Mouse (Mus musculus) forebrain, embryonic 14.5 days (tissue): ENCODE results near the gene Ccdc188. TPM values are rescaled to one million over a fixed set of nuclear protein-coding genes. Genes with fewer than 3 reads are reported as not detected.

Experiments
- ATAC-seq: fragments of 200-750 bp; cut with Nextera tagmentation; 2 replicates; pipeline ENCODE4 v1.8.0; 2017; ENCODE audit warnings: mild to moderate bottlenecking, moderate library complexity
- DNase-seq: peaks from one replicate; pipeline ENCODE4 v3.0.0-alpha.2; 2015; ENCODE audit warnings: low spot score
- H3K27ac ChIP-seq: fragments of 300-500 bp; sonication (generic); 2 replicates; pipeline ENCODE4 v1.5.1; 2014; ENCODE audit warnings: low read depth, mild to moderate bottlenecking, control low read depth, low read length, moderate library complexity
- H3K27me3 ChIP-seq: fragments of 300-500 bp; sonication (generic); replicated peaks from 2 replicates; pipeline ENCODE4 v1.6.1; 2014; ENCODE audit warnings: low read length, control low read depth, mixed read lengths; ENCODE audit not compliant: control insufficient read depth, insufficient read depth
- H3K36me3 ChIP-seq: fragments of 300-500 bp; sonication (generic); 2 replicates; pipeline ENCODE4 v1.6.1; 2014; ENCODE audit warnings: low read length, control low read depth; ENCODE audit not compliant: control insufficient read depth, insufficient read depth
- H3K4me1 ChIP-seq: fragments of 300-500 bp; sonication (generic); 2 replicates; pipeline ENCODE4 v1.6.1; 2014; ENCODE audit warnings: antibody characterized with exemption, low read length, control low read depth; ENCODE audit not compliant: control insufficient read depth, insufficient read depth
- H3K4me2 ChIP-seq: fragments of 300-500 bp; sonication (generic); 2 replicates; pipeline ENCODE4 v1.6.1; 2014; ENCODE audit warnings: mild to moderate bottlenecking, control low read depth, low read length
- H3K4me3 ChIP-seq: fragments of 300-500 bp; sonication (generic); 2 replicates; pipeline ENCODE4 v1.5.1; 2014; ENCODE audit warnings: low read depth, low read length, control low read depth
- H3K9ac ChIP-seq: fragments of 300-500 bp; sonication (generic); 2 replicates; pipeline ENCODE4 v1.6.1; 2014; ENCODE audit warnings: mild to moderate bottlenecking, low read length, control low read depth, moderate library complexity
- H3K9me3 ChIP-seq: fragments of 300-500 bp; sonication (generic); replicated peaks from 2 replicates; pipeline ENCODE4 v1.6.1; 2016; ENCODE audit warnings: low read length, control low read depth, mixed read lengths; ENCODE audit not compliant: control insufficient read depth
- WGBS: fragments of 180-500 bp; shearing (Covaris S2); extraction: QIAGEN DNeasy Blood & Tissue Kit; methylation state at CpG from one replicate; pipeline ENCODE4 v1.1.7; 2014; 5-methylcytosine and 5-hydroxymethylcytosine counted together
- polyA plus RNA-seq: library from polyadenylated mRNA; unstranded; fragments of >200 nt; fragmentation: Nextera tagmentation; extraction: Ambion mirVana; gene quantifications from 2 replicates; pipeline ENCODE4 v1.2.1, GENCODE M21; 2014

The Ccdc188 gene
- polyA plus RNA-seq, 1 experiment from 2014 or later = 0.13 TPM

- DNase-seq (no peak), ATAC-seq (no peak)
- H3K9ac ChIP-seq = no peak overlapping the region
- H3K27me3 ChIP-seq = no peaks in the 10 kb centered on the region
- no peaks in the 10 kb centered on the region for H3K9me3 ChIP-seq
- no peak overlapping the region for H3K4me3 ChIP-seq
- WGBS = 86% methylated on average over 6 of the region's 6 CpGs
- peaks cover 17% of the 10 kb centered on the region for H3K4me1 ChIP-seq
- no peak overlapping the region for H3K27ac ChIP-seq
- H3K4me2 ChIP-seq = no peak overlapping the region
- H3K36me3 ChIP-seq = no peaks in the 10 kb centered on the region
Measured at GRCm38 (mm10) chr16:18197881-18198280, 19.8 kb upstream of the Ccdc188 start.

- 0 out of 2 replicates have a peak overlapping the region, but pooled peaks have one; percentile 13 for H3K9ac ChIP-seq
- WGBS = 38% methylated on average over 10 of the region's 10 CpGs
- H3K9me3 ChIP-seq = no peaks in the 10 kb centered on the region
- no peak overlapping the region for H3K4me2 ChIP-seq
- DNase-seq (peak; percentile 46), ATAC-seq (peak; percentile 23; the same call in 1 of the 2 replicates)
- H3K4me3 ChIP-seq = no peak overlapping the region
- no peaks in the 10 kb centered on the region for H3K27me3 ChIP-seq
- H3K36me3 ChIP-seq = no peaks in the 10 kb centered on the region
- peak overlapping the region; percentile 44; the same call in 1 of the 2 replicates for H3K27ac ChIP-seq
- H3K4me1 ChIP-seq = peaks cover 17% of the 10 kb centered on the region
Measured at GRCm38 (mm10) chr16:18198365-18199098, 19.1 kb upstream of the Ccdc188 start.

- DNase-seq (no peak), ATAC-seq (no peak)
- no peaks in the 10 kb centered on the region for H3K27me3 ChIP-seq
- H3K4me1 ChIP-seq = peaks cover 9% of the 10 kb centered on the region
- WGBS = 83% methylated on average over 2 of the region's 2 CpGs
- no peak overlapping the region for H3K27ac ChIP-seq
- no peak overlapping the region for H3K4me2 ChIP-seq
- no peak overlapping the region for H3K4me3 ChIP-seq
- no peaks in the 10 kb centered on the region for H3K36me3 ChIP-seq
- no peak overlapping the region for H3K9ac ChIP-seq
- no peaks in the 10 kb centered on the region for H3K9me3 ChIP-seq
Measured at GRCm38 (mm10) chr16:18200062-18200461, 17.6 kb upstream of the Ccdc188 start.

GRCm38 (mm10) chr16:18201620-18202019, 16.1 kb upstream of the Ccdc188 start:
- no peak overlapping the region for H3K4me3 ChIP-seq
- H3K27ac ChIP-seq = no peak overlapping the region
- no peaks in the 10 kb centered on the region for H3K36me3 ChIP-seq
- 60% methylated on average over 1 of the region's 1 CpGs for WGBS
- no peaks in the 10 kb centered on the region for H3K9me3 ChIP-seq
- H3K4me1 ChIP-seq = peaks cover 7% of the 10 kb centered on the region
- ATAC-seq (no peak), DNase-seq (no peak)
- no peaks in the 10 kb centered on the region for H3K27me3 ChIP-seq
- no peak overlapping the region for H3K9ac ChIP-seq
- no peak overlapping the region for H3K4me2 ChIP-seq

- Histone ChIP-seq H3K4me1 (peaks cover 7% of the 10 kb centered on the region), H3K4me3 (no peak overlapping the region), H3K36me3 (no peaks in the 10 kb centered on the region), H3K9me3 (no peaks in the 10 kb centered on the region), H3K27me3 (no peaks in the 10 kb centered on the region), H3K4me2 (no peak overlapping the region), H3K27ac (no peak overlapping the region), H3K9ac (no peak overlapping the region)
- WGBS = 78% methylated on average over 1 of the region's 1 CpGs
- DNase-seq = no peak
- no peak for ATAC-seq
Measured at GRCm38 (mm10) chr16:18202061-18202460, 15.6 kb upstream of the Ccdc188 start.

GRCm38 (mm10) chr16:18203430-18204091, 14.1 kb upstream of the Ccdc188 start:
- Histone ChIP-seq H3K27ac (no peak overlapping the region), H3K4me2 (no peak overlapping the region), H3K4me1 (peaks cover 3% of the 10 kb centered on the region), H3K4me3 (no peak overlapping the region), H3K27me3 (no peaks in the 10 kb centered on the region), H3K9ac (no peak overlapping the region), H3K36me3 (no peaks in the 10 kb centered on the region), H3K9me3 (no peaks in the 10 kb centered on the region)
- ATAC-seq (no peak), DNase-seq (no peak)
- WGBS = 62% methylated on average over 7 of the region's 7 CpGs

GRCm38 (mm10) chr16:18210701-18211416, 6.8 kb upstream of the Ccdc188 start:
- Histone ChIP-seq H3K4me3 (no peak overlapping the region), H3K27ac (no peak overlapping the region), H3K4me1 (peaks cover 14% of the 10 kb centered on the region), H3K27me3 (no peaks in the 10 kb centered on the region), H3K9me3 (no peaks in the 10 kb centered on the region), H3K4me2 (no peak overlapping the region), H3K36me3 (no peaks in the 10 kb centered on the region), H3K9ac (no peak overlapping the region)
- WGBS = 20% methylated on average over 8 of the region's 8 CpGs
- DNase-seq (peak; percentile 69), ATAC-seq (no peak)

- no peak overlapping the region for H3K27ac ChIP-seq
- no peak overlapping the region for H3K4me2 ChIP-seq
- no peak overlapping the region for H3K4me3 ChIP-seq
- peaks cover 14% of the 10 kb centered on the region for H3K4me1 ChIP-seq
- ATAC-seq (peak; percentile 26), DNase-seq (peak; percentile 94)
- H3K9ac ChIP-seq = no peak overlapping the region
- no peaks in the 10 kb centered on the region for H3K36me3 ChIP-seq
- H3K27me3 ChIP-seq = no peaks in the 10 kb centered on the region
- no peaks in the 10 kb centered on the region for H3K9me3 ChIP-seq
- WGBS = 42% methylated on average over 10 of the region's 10 CpGs
Measured at GRCm38 (mm10) chr16:18211417-18212171, 6.1 kb upstream of the Ccdc188 start.
